Mouse (Mus musculus) left cerebral cortex, postnatal 10 days (tissue): ENCODE measurements around the gene Ppm1b. TPM values are rescaled to one million over a fixed set of nuclear protein-coding genes. Genes with fewer than 3 reads are reported as not detected.
"Not testable (repeated sequence)": the region's sequence is repeated elsewhere in the genome, so short reads cannot be mapped to it uniquely, and the experiment has no call there.

Source experiments
- DNase-seq, 2 experiments: peaks; one replicate each; pipeline ENCODE4 v3.0.0; 2021 to 2022; ENCODE audit warnings: low spot score in 2 of 2, mixed read lengths in 1 of 2; ENCODE audit errors: extremely low spot score in 1 of 2
- intact Hi-C: fragments of 180-260 bp; cut with DNase I; formaldehyde crosslinking; loops from one replicate; pipeline ENCODE4 v1.15.1; 2025
- total RNA-seq, 2 experiments: library from RNA; stranded (reverse); gene quantifications; 2 replicates each; pipeline ENCODE4 v1.2.3; 2021

Gene Ppm1b
- total RNA-seq, result 100 to 1,000 TPM; 102 to 106 TPM

GRCm38 (mm10) chr17:84956441-84956840 lies at the start of gene Ppm1b:
Gene Ppm1b (plus strand): TSS chr17:84956741.
- intact Hi-C loops, result no loop called here
- DNase-seq, result no peak

- no peak for DNase-seq
- intact Hi-C loops, result no loop called here
Measured at GRCm38 (mm10) chr17:84921666-84922376, 34.7 kb upstream of the Ppm1b start.

GRCm38 (mm10) chr17:84924779-84925178 lies 31.8 kb upstream of the Ppm1b start:
- no peak for DNase-seq
- intact Hi-C loops, result no loop called here

GRCm38 (mm10) chr17:84926233-84926632 lies 30.3 kb upstream of the Ppm1b start:
- intact Hi-C loops, result no loop called here
- DNase-seq, result no peak

- intact Hi-C loops, result no loop called here
Measured at GRCm38 (mm10) chr17:84927580-84927979, 29.0 kb upstream of the Ppm1b start.

GRCm38 (mm10) chr17:84932943-84933342 lies 23.6 kb upstream of the Ppm1b start:
- no peak for DNase-seq
- intact Hi-C loops, result no loop called here

More at GRCm38 (mm10) chr17:84927580-84927979, 29.0 kb upstream of the Ppm1b start:
- DNase-seq, result no peak

- intact Hi-C loops, result no loop called here
- DNase-seq, result no peak
Measured at GRCm38 (mm10) chr17:84933968-84934367, 22.6 kb upstream of the Ppm1b start.

- DNase-seq, intact Hi-C loops: not testable (repeated sequence)
Measured at GRCm38 (mm10) chr17:84935620-84936019, 20.9 kb upstream of the Ppm1b start.

GRCm38 (mm10) chr17:84936301-84936700 lies 20.2 kb upstream of the Ppm1b start:
- intact Hi-C loops, result no loop called here

GRCm38 (mm10) chr17:84936809-84937208 lies 19.7 kb upstream of the Ppm1b start:
- DNase-seq, result no peak
- intact Hi-C loops, result no loop called here

More at GRCm38 (mm10) chr17:84936301-84936700, 20.2 kb upstream of the Ppm1b start:
- DNase-seq, result no peak

- DNase-seq, result no peak
- intact Hi-C loops, result no loop called here
Measured at GRCm38 (mm10) chr17:84937220-84937619, 19.3 kb upstream of the Ppm1b start.

- DNase-seq, result no peak
- intact Hi-C loops, result no loop called here
Measured at GRCm38 (mm10) chr17:84938215-84938614, 18.3 kb upstream of the Ppm1b start.

GRCm38 (mm10) chr17:84940017-84940731 lies 16.4 kb upstream of the Ppm1b start:
- no peak for DNase-seq
- intact Hi-C loops, result no loop called here

GRCm38 (mm10) chr17:84941291-84941868 lies 15.2 kb upstream of the Ppm1b start:
- intact Hi-C loops, result no loop called here

GRCm38 (mm10) chr17:84942358-84943032 lies 14.0 kb upstream of the Ppm1b start:
- intact Hi-C loops, result no loop called here
- no peak for DNase-seq

More at GRCm38 (mm10) chr17:84941291-84941868, 15.2 kb upstream of the Ppm1b start:
- no peak for DNase-seq

GRCm38 (mm10) chr17:84943033-84943393 lies 13.5 kb upstream of the Ppm1b start:
- DNase-seq, result no peak
- intact Hi-C loops, result no loop called here

GRCm38 (mm10) chr17:84944348-84944747 lies 12.2 kb upstream of the Ppm1b start:
- no peak for DNase-seq
- intact Hi-C loops, result no loop called here

- intact Hi-C loops, result no loop called here
- DNase-seq, result no peak
Measured at GRCm38 (mm10) chr17:84952521-84952920, 4.0 kb upstream of the Ppm1b start.

- intact Hi-C loops, result no loop called here
- no peak for DNase-seq
Measured at GRCm38 (mm10) chr17:84953776-84954175, 2.8 kb upstream of the Ppm1b start.
